In genomic region chr8:17700362-17700761, GRCm38 (mm10) we compare ENCODE assay signal across 11 mouse cellular contexts.
A peak's percentile ranks its signal among the peaks of the same experiment; 100 is the strongest.
DNase-seq lines count a peak whose midpoint lies in the region; ATAC-seq and TF ChIP-seq lines count a peak whose summit lies in the region.
"Had no signal": no experiment of that assay in that cellular context is flagged by ENCODE, and none has a peak within 500 bp of the region (broad histone marks: within the 10 kb centered on the region; RNA-seq: fewer than 3 reads in every experiment).

No protein-coding gene starts in this region.

- H3K4me1 ChIP-seq in testis, adult 2 months (ENCODE audit: control insufficient read depth, insufficient read depth, low read length) = no peaks in the 10 kb centered on the region; the same call in 1 of the 2 replicates
- no peaks in the 10 kb centered on the region for H3K4me1 ChIP-seq in intestine, embryonic 15.5 days (replicated peaks)
- H3K4me1 ChIP-seq in neural tube, embryonic 15.5 days = no peaks in the 10 kb centered on the region
- H3K4me1 ChIP-seq: liver, embryonic 13.5 days had no signal

- no peaks in the 10 kb centered on the region for H3K36me3 ChIP-seq in testis, adult 2 months (ENCODE audit: control insufficient read depth, insufficient read depth, low read length)
- no peaks in the 10 kb centered on the region for H3K36me3 ChIP-seq in intestine, embryonic 15.5 days
- H3K36me3 ChIP-seq in neural tube, embryonic 15.5 days = no peaks in the 10 kb centered on the region
- H3K36me3 ChIP-seq: liver, embryonic 13.5 days had no signal

- DNase-seq in embryo, embryonic 10.5 days (ENCODE audit: low spot score) = peak; percentile 1
- DNase-seq in embryo, embryonic 11 days = no peak
- DNase-seq in testis, postnatal 10 days (ENCODE audit: low spot score) = no peak
- DNase-seq in left cerebral cortex, adult 2 months (ENCODE audit: extremely low spot score in 1 of 2, low spot score in 2 of 2) = peak; percentile 42 to 54
- DNase-seq: B cell, adult 2 months; gastrocnemius, postnatal 25 days; liver, embryonic 13.5 days had no signal

- 65% methylated on average over 3 of the region's 3 CpGs for WGBS in intestine, embryonic 15.5 days
- WGBS in neural tube, embryonic 15.5 days = 75% methylated on average over 3 of the region's 3 CpGs

- no peak for ATAC-seq in granulocyte monocyte progenitor cell, adult 5-6 weeks (replicated peaks; ENCODE audit: poor library complexity, severe bottlenecking)
- no peak for ATAC-seq in intestine, embryonic 15.5 days
- no peak for ATAC-seq in neural tube, embryonic 15.5 days (ENCODE audit: low FRiP score)

- no peaks in the 10 kb centered on the region for H3K27me3 ChIP-seq in testis, adult 2 months (ENCODE audit: control insufficient read depth, insufficient read depth, low read length)
- no peaks in the 10 kb centered on the region for H3K27me3 ChIP-seq in intestine, embryonic 15.5 days (replicated peaks)
- no peaks in the 10 kb centered on the region for H3K27me3 ChIP-seq in neural tube, embryonic 15.5 days (replicated peaks)
- H3K27me3 ChIP-seq: liver, embryonic 13.5 days had no signal

- H3K27ac ChIP-seq in testis, adult 2 months (ENCODE audit: control insufficient read depth, insufficient read depth, low read depth, low read length) = no peak overlapping the region
- H3K27ac ChIP-seq in left cerebral cortex, adult 2 months = no peak overlapping the region
- H3K27ac ChIP-seq in intestine, embryonic 15.5 days = no peak overlapping the region
- H3K27ac ChIP-seq in neural tube, embryonic 15.5 days (replicated peaks) = no peak overlapping the region
- H3K27ac ChIP-seq: liver, embryonic 13.5 days had no signal

- intact Hi-C loops in left cerebral cortex, adult 2 months (cut with DNase I) = no loop called here

- no peak for TF ChIP-seq POLR2A in testis, adult 2 months (IDR thresholded peaks at IDR 0.05; ENCODE audit: control insufficient read depth, low read depth, low read length)

- H3K9ac ChIP-seq in intestine, embryonic 15.5 days = no peak overlapping the region
- H3K9ac ChIP-seq in neural tube, embryonic 15.5 days (replicated peaks) = no peak overlapping the region
- H3K9ac ChIP-seq: liver, embryonic 13.5 days had no signal

- H3K4me2 ChIP-seq in intestine, embryonic 15.5 days (replicated peaks) = no peak overlapping the region
- no peak overlapping the region for H3K4me2 ChIP-seq in neural tube, embryonic 15.5 days
- H3K4me2 ChIP-seq: liver, embryonic 13.5 days had no signal

- H3K4me3 ChIP-seq in testis, adult 2 months (ENCODE audit: control insufficient read depth, low read depth, low read length) = peak overlapping the region; percentile 68
- H3K4me3 ChIP-seq in left cerebral cortex, adult 2 months = no peak overlapping the region
- no peak overlapping the region for H3K4me3 ChIP-seq in intestine, embryonic 15.5 days (replicated peaks)
- no peak overlapping the region for H3K4me3 ChIP-seq in neural tube, embryonic 15.5 days (replicated peaks)
- H3K4me3 ChIP-seq: liver, embryonic 13.5 days had no signal

- H3K9me3 ChIP-seq in intestine, embryonic 15.5 days = no peaks in the 10 kb centered on the region
- H3K9me3 ChIP-seq in neural tube, embryonic 15.5 days (replicated peaks) = no peaks in the 10 kb centered on the region
- H3K9me3 ChIP-seq: liver, embryonic 13.5 days had no signal

- no peak for TF ChIP-seq CTCF in testis, adult 2 months (IDR thresholded peaks at IDR 0.05; ENCODE audit: control insufficient read depth, insufficient read depth, insufficient replicate concordance, low read depth, low read length)
- no peak for TF ChIP-seq CTCF in left cerebral cortex, adult 2 months (IDR thresholded peaks at IDR 0.05)

Comparison
In these comparisons a context has a peak if more than half of its experiments do, and no peak if none do; other contexts are left out.
1. DNase-seq: peak in embryo, embryonic 10.5 days (single experiment) and left cerebral cortex, adult 2 months (2 of 2); none in embryo, embryonic 11 days (single experiment) and testis, postnatal 10 days (single experiment).